ENCODE assay signal across 7 mouse cellular contexts in the genomic region with DNA sequence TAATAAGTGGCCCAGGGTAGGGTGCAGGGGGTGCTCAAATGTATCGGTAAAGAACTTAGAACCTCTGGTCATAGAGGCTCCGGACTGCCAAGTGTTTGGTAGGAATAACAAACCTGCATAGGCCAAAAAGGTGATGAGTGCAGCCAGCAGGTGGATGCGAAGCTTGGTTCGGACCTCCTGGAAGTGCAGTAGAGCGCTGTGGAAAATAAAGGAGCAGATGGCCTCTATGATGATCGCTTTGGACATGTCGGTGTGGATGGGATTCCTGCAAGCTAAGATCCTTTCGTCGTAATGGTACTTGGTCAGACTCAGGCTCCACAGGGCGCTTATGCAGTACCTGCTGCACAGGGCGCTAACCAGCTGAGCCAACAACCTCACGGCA. TPM values are rescaled to one million over a fixed set of nuclear protein-coding genes. Genes with fewer than 3 reads are reported as not detected.
DNase-seq lines count a peak whose midpoint lies in the region; ATAC-seq and TF ChIP-seq lines count a peak whose summit lies in the region.

No protein-coding gene starts in this region.

- H3K4me3 ChIP-seq in lung, postnatal 0 days (ENCODE audit: low read depth, low read length) = peak overlapping the region; percentile 59
- H3K4me3 ChIP-seq in forebrain, embryonic 13.5 days = peak overlapping the region; percentile 59
- peak overlapping the region; percentile 69 for H3K4me3 ChIP-seq in liver, embryonic 12.5 days
- H3K4me3 ChIP-seq in stomach, embryonic 15.5 days (replicated peaks) = peak overlapping the region; percentile 67

- H3K4me2 ChIP-seq in lung, postnatal 0 days (replicated peaks; ENCODE audit: low read depth, low read length) = peak overlapping the region; percentile 98
- H3K4me2 ChIP-seq in forebrain, embryonic 13.5 days = peak overlapping the region; percentile 81
- H3K4me2 ChIP-seq in liver, embryonic 12.5 days = peak overlapping the region; percentile 87
- peak overlapping the region; percentile 84 for H3K4me2 ChIP-seq in stomach, embryonic 15.5 days

- ATAC-seq in lung, postnatal 0 days = no peak
- no peak for ATAC-seq in forebrain, embryonic 13.5 days
- no peak for ATAC-seq in liver, embryonic 12.5 days
- peak; percentile 1; the same call in 1 of the 2 replicates for ATAC-seq in stomach, embryonic 15.5 days (ENCODE audit: insufficient read depth, low FRiP score, low read depth)

- no peak overlapping the region for H3K27ac ChIP-seq in lung, postnatal 0 days (ENCODE audit: low read length)
- no peak overlapping the region for H3K27ac ChIP-seq in forebrain, embryonic 13.5 days
- peak overlapping the region; percentile 78 for H3K27ac ChIP-seq in liver, embryonic 12.5 days
- no peak overlapping the region for H3K27ac ChIP-seq in stomach, embryonic 15.5 days

- H3K4me1 ChIP-seq in lung, postnatal 0 days (ENCODE audit: insufficient read depth, low read depth, low read length) = peaks cover 10% of the 10 kb centered on the region; the same call in 1 of the 2 replicates
- peaks cover 11% of the 10 kb centered on the region for H3K4me1 ChIP-seq in forebrain, embryonic 13.5 days
- H3K4me1 ChIP-seq in liver, embryonic 12.5 days = peaks cover 89% of the 10 kb centered on the region
- H3K4me1 ChIP-seq in stomach, embryonic 15.5 days = no peaks in the 10 kb centered on the region

- 10% methylated on average over 12 of the region's 12 CpGs for WGBS in lung, postnatal 0 days
- 10% methylated on average over 12 of the region's 12 CpGs for WGBS in forebrain, embryonic 13.5 days
- 14% methylated on average over 12 of the region's 12 CpGs for WGBS in liver, embryonic 12.5 days (ENCODE audit: insufficient replicate concordance)
- 6% methylated on average over 12 of the region's 12 CpGs for WGBS in stomach, embryonic 15.5 days

- H3K36me3 ChIP-seq in lung, postnatal 0 days (ENCODE audit: insufficient read depth, low read length) = no peaks in the 10 kb centered on the region
- H3K36me3 ChIP-seq in forebrain, embryonic 13.5 days (ENCODE audit: poor library complexity, severe bottlenecking) = no peaks in the 10 kb centered on the region
- no peaks in the 10 kb centered on the region for H3K36me3 ChIP-seq in liver, embryonic 12.5 days
- no peaks in the 10 kb centered on the region for H3K36me3 ChIP-seq in stomach, embryonic 15.5 days

- H3K27me3 ChIP-seq in lung, postnatal 0 days (replicated peaks; ENCODE audit: insufficient read depth, low read length) = no peaks in the 10 kb centered on the region
- peaks cover 14% of the 10 kb centered on the region for H3K27me3 ChIP-seq in forebrain, embryonic 13.5 days
- H3K27me3 ChIP-seq in liver, embryonic 12.5 days (replicated peaks) = no peaks in the 10 kb centered on the region
- no peaks in the 10 kb centered on the region for H3K27me3 ChIP-seq in stomach, embryonic 15.5 days (replicated peaks)

- H3K9ac ChIP-seq in lung, postnatal 0 days (replicated peaks; ENCODE audit: low read depth) = peak overlapping the region; percentile 41; the same call in 1 of the 2 replicates
- peak overlapping the region; percentile 66 for H3K9ac ChIP-seq in forebrain, embryonic 13.5 days
- peak overlapping the region; percentile 87 for H3K9ac ChIP-seq in liver, embryonic 12.5 days
- peak overlapping the region; percentile 43 for H3K9ac ChIP-seq in stomach, embryonic 15.5 days

- no peak for TF ChIP-seq CTCF in lung, postnatal 0 days (IDR thresholded peaks at IDR 0.05)

- no peak for TF ChIP-seq EP300 in lung, postnatal 0 days (IDR thresholded peaks at IDR 0.05)

- no peaks in the 10 kb centered on the region for H3K9me3 ChIP-seq in lung, postnatal 0 days (ENCODE audit: low read length)
- no peaks in the 10 kb centered on the region for H3K9me3 ChIP-seq in forebrain, embryonic 13.5 days (replicated peaks)
- no peaks in the 10 kb centered on the region for H3K9me3 ChIP-seq in liver, embryonic 12.5 days (replicated peaks)
- no peaks in the 10 kb centered on the region for H3K9me3 ChIP-seq in stomach, embryonic 15.5 days

- no peak for DNase-seq in lung, postnatal 0 days (ENCODE audit: low spot score)
- DNase-seq in lung, postnatal 25 days (ENCODE audit: low spot score) = no peak
- DNase-seq in right cerebral cortex, adult 2 months (ENCODE audit: low spot score in 2 of 2) = no peak
- DNase-seq in MN1 (ENCODE audit: low spot score) = no peak

RNA-seq across cellular contexts. Expression of gene Aqp11, which starts 0.8 kb away (rescaled TPM):
- 4.2 TPM in 2 replicates for polyA plus RNA-seq in lung, postnatal 0 days (2015; fragmentation: Nextera tagmentation; extraction: Ambion mirVana)
- polyA plus RNA-seq in forebrain, embryonic 13.5 days (2015; fragmentation: Nextera tagmentation; extraction: Ambion mirVana) = 5.9 and 6.8 TPM in 2 replicates
- 12.1 and 12.8 TPM in 2 replicates for polyA plus RNA-seq in liver, embryonic 12.5 days (2016; fragmentation: Nextera tagmentation; extraction: Ambion mirVana)
- polyA plus RNA-seq in stomach, embryonic 15.5 days (2015; fragmentation: Nextera tagmentation; extraction: Ambion mirVana) = 19.0 and 21.2 TPM in 2 replicates

RNA-seq across cellular contexts. Expression of gene Clns1a, which starts 40.8 kb away (rescaled TPM):
- 72.0 and 73.3 TPM in 2 replicates for polyA plus RNA-seq in lung, postnatal 0 days (2015; fragmentation: Nextera tagmentation; extraction: Ambion mirVana)
- 224 and 235 TPM in 2 replicates for polyA plus RNA-seq in forebrain, embryonic 13.5 days (2015; fragmentation: Nextera tagmentation; extraction: Ambion mirVana)
- 120 and 129 TPM in 2 replicates for polyA plus RNA-seq in liver, embryonic 12.5 days (2016; fragmentation: Nextera tagmentation; extraction: Ambion mirVana)
- polyA plus RNA-seq in stomach, embryonic 15.5 days (2015; fragmentation: Nextera tagmentation; extraction: Ambion mirVana) = 152 and 156 TPM in 2 replicates

RNA-seq across cellular contexts. Expression of gene Pak1, which starts 51.1 kb away (rescaled TPM):
- polyA plus RNA-seq in lung, postnatal 0 days (2015; fragmentation: Nextera tagmentation; extraction: Ambion mirVana) = 6.7 and 6.9 TPM in 2 replicates
- polyA plus RNA-seq in forebrain, embryonic 13.5 days (2015; fragmentation: Nextera tagmentation; extraction: Ambion mirVana) = 102 and 104 TPM in 2 replicates
- 8.5 and 8.9 TPM in 2 replicates for polyA plus RNA-seq in liver, embryonic 12.5 days (2016; fragmentation: Nextera tagmentation; extraction: Ambion mirVana)
- polyA plus RNA-seq in stomach, embryonic 15.5 days (2015; fragmentation: Nextera tagmentation; extraction: Ambion mirVana) = 27.2 and 30.3 TPM in 2 replicates
